ENCODE assay signal across 20 mouse cellular contexts in genomic region chr15:100163381-100164051, GRCm38 (mm10).
DNase-seq lines count a peak whose midpoint lies in the region; TF ChIP-seq lines count a peak whose summit lies in the region.
"Had no signal": no experiment of that assay in that cellular context is flagged by ENCODE, and none has a peak within 500 bp of the region (broad histone marks: within the 10 kb centered on the region; RNA-seq: fewer than 3 reads in every experiment).

No protein-coding gene starts in this region.

- peak overlapping the region; percentile 32; the same call in 1 of the 2 replicates for H3K27ac ChIP-seq in layer of hippocampus, adult 2 months
- H3K27ac ChIP-seq in MEL (ENCODE audit: control insufficient read depth, low read depth, low read length): no peak overlapping the region
- H3K27ac ChIP-seq: embryonic facial prominence, embryonic 15.5 days; forebrain, embryonic 10.5 days; heart, embryonic 13.5 days had no signal

- DNase-seq in cerebellum, adult 9-11 months: peak; percentile 65
- DNase-seq in cerebellum, adult 11-12 months: no peak
- DNase-seq in layer of hippocampus, adult 2 months (ENCODE audit: low spot score in 2 of 2): no peak
- no peak for DNase-seq in layer of hippocampus, adult 11-12 months (ENCODE audit: low spot score)
- DNase-seq in 3T3-L1 (ENCODE audit: low read depth, low spot score) (peak; percentile 33), MEL (ENCODE audit: low read depth, low spot score) (no peak)
- no peak for DNase-seq in heart, postnatal 4 days
- no peak for DNase-seq in Muller cell, postnatal 12 days (ENCODE audit: inconsistent ontology term)
- DNase-seq: adrenal gland, postnatal 14 days; embryo, embryonic 11 days; gastrocnemius, postnatal 36 days; heart, adult 11 months; heart, postnatal 36 days had no signal

- no peaks in the 10 kb centered on the region for H3K27me3 ChIP-seq in MEL (ENCODE audit: control insufficient read depth in 1 of 2, insufficient read depth in 2 of 2, low read length in 2 of 2)
- H3K27me3 ChIP-seq: embryonic facial prominence, embryonic 15.5 days; heart, embryonic 13.5 days; hindbrain, embryonic 12.5 days; Patski had no signal

- no peak overlapping the region for H3K9ac ChIP-seq in MEL (ENCODE audit: control insufficient read depth, low read depth, low read length, poor library complexity, severe bottlenecking)
- H3K9ac ChIP-seq: embryonic facial prominence, embryonic 15.5 days; heart, embryonic 13.5 days; hindbrain, embryonic 12.5 days had no signal

- TF ChIP-seq POLR2A in MEL (IDR thresholded peaks at IDR 0.05; ENCODE audit: control insufficient read depth in 1 of 2, insufficient read depth in 1 of 2, low read depth in 1 of 2, low read length in 2 of 2, poor library complexity in 1 of 2): no peak

- H3K4me1 ChIP-seq in MEL (ENCODE audit: control insufficient read depth in 1 of 2, insufficient read depth in 2 of 2, low read length in 2 of 2): no peaks in the 10 kb centered on the region
- H3K4me1 ChIP-seq: forebrain, embryonic 10.5 days; hindbrain, embryonic 12.5 days had no signal

- H3K9me3 ChIP-seq in MEL (replicated peaks; ENCODE audit: insufficient read depth, low read length): no peaks in the 10 kb centered on the region
- H3K9me3 ChIP-seq: embryonic facial prominence, embryonic 15.5 days; forebrain, embryonic 10.5 days; G1E; heart, embryonic 13.5 days; hindbrain, embryonic 12.5 days had no signal

- peaks cover 0 to 2% of the 10 kb centered on the region in 2 experiments; a peak in 2 of 4 replicates for H3K36me3 ChIP-seq in MEL (ENCODE audit: control insufficient read depth in 1 of 2, insufficient read depth in 2 of 2, low read length in 2 of 2)

- TF ChIP-seq RAD21 in MEL (IDR thresholded peaks at IDR 0.05; ENCODE audit: low read depth, low read length): no peak

- TF ChIP-seq CTCF in layer of hippocampus, adult 2 months (conservative IDR thresholded peaks at IDR 0.05): no peak
- TF ChIP-seq CTCF in MEL (IDR thresholded peaks at IDR 0.05 in 2 of 3, conservative IDR thresholded peaks at IDR 0.05 in 1 of 3; ENCODE audit: control insufficient read depth in 1 of 3, insufficient read depth in 1 of 3, low read depth in 2 of 3, low read length in 3 of 3, poor library complexity in 1 of 3, severe bottlenecking in 1 of 3): no peak

- no peak overlapping the region for H3K4me3 ChIP-seq in layer of hippocampus, adult 2 months
- H3K4me3 ChIP-seq in MEL (ENCODE audit: control insufficient read depth in 1 of 2, insufficient read depth in 1 of 2, low read depth in 2 of 2, low read length in 2 of 2): no peak overlapping the region
- H3K4me3 ChIP-seq: embryonic facial prominence, embryonic 15.5 days; erythroblast, embryonic 14.5 days; forebrain, embryonic 10.5 days; heart, embryonic 13.5 days; hindbrain, embryonic 12.5 days had no signal

- H3K79me2 ChIP-seq in MEL (ENCODE audit: control insufficient read depth, insufficient read depth, low read length, poor library complexity): no peaks in the 10 kb centered on the region

- TF ChIP-seq EP300 in MEL (IDR thresholded peaks at IDR 0.05; ENCODE audit: low read depth in 1 of 2, low read length in 2 of 2): no peak

TF ChIP-seq in MEL, 35 proteins besides CTCF, POLR2A, EP300 and RAD21:
- TF ChIP-seq MEF2A (IDR thresholded peaks at IDR 0.05; ENCODE audit: extremely low read depth, insufficient replicate concordance, low read depth, low read length, poor library complexity, severe bottlenecking) (no peak), MAFK (IDR thresholded peaks at IDR 0.05; ENCODE audit: borderline replicate concordance, low read depth, low read length) (peak; percentile 44; the same call in 1 of the 2 replicates), MAX (IDR thresholded peaks at IDR 0.05; ENCODE audit: low read length) (no peak)

Comparison
In these comparisons a context has a peak if more than half of its experiments do, and no peak if none do; other contexts are left out.
1. DNase-seq: peak in cerebellum, adult 9-11 months (single experiment) and 3T3-L1 (single experiment); none in cerebellum, adult 11-12 months (single experiment), layer of hippocampus, adult 2 months (0 of 2), layer of hippocampus, adult 11-12 months (single experiment), MEL (single experiment), heart, postnatal 4 days (single experiment) and Muller cell, postnatal 12 days (single experiment).